Mouse (Mus musculus): ENCODE measurements around the gene Slc35f5.

The Slc35f5 gene

GRCm38 (mm10) chr1:125568126-125568525 lies 7.7 kb downstream of the Slc35f5 start:
- in situ Hi-C loops (cut with MboI, MseI): loop anchor here in 1 of 2 experiments (5.0 kb wide), 1 partner anchor 46 kb away; no protein-coding TSS in a partner anchor

DNA sequence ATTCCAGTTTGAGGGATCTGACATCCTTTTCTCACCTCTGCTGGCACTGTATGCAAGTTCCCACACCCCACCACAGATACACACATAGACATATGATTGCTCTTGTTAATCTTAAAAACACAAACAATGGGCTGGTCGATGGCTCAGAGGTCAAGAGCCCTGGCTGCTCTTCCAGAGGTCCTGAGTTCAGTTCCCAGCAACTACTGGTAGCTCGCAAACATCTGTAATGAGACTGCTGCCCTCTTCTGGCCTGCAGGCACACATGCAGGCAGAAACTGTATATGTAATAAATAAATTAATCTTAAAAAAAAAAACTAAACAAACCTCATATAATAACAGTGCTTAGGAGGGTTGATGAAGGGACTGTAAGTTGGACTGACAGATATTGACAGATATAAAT lies 13.8 kb downstream of the Slc35f5 start:
- in situ Hi-C loops (cut with MboI, MseI): loop anchor here in 1 of 2 experiments (5.0 kb wide), 1 partner anchor 197 kb away; no protein-coding TSS in a partner anchor

DNA sequence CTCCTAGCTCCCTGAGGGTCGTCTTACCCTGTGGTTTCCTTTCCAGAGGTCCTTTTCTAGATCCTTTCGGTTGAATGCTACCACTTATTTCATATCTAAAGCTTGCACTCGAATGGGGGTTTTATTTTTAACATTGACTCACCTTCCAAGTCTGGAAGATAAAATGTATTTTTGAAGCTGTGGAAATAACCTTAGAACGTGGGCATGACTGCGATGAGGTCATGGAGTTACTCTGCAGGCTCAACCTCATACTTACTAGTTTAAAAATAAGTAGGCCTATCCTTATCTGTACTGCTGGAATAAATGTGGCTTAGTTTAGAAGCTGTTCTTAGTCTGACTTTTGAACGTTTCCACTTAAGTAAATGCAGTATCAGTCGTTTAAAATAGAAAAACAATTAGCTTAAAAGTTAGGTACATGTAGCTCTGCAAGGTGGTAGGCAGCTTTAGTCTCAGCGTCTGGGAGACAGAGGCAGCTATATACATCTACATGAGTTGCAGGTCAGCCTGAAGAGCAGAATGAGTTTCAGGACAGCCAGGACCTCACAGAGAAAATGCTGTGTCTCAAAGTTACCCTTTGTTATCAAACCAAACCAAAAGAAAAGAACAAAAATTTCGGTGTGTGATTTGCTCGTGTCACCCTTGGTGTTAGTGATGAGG lies 15.2 kb downstream of the Slc35f5 start:
- in situ Hi-C loops (cut with MboI, MseI): no loop called here

GRCm38 (mm10) chr1:125576965-125577364 lies 16.6 kb downstream of the Slc35f5 start:
- in situ Hi-C loops (cut with MboI, MseI): no loop called here

DNA sequence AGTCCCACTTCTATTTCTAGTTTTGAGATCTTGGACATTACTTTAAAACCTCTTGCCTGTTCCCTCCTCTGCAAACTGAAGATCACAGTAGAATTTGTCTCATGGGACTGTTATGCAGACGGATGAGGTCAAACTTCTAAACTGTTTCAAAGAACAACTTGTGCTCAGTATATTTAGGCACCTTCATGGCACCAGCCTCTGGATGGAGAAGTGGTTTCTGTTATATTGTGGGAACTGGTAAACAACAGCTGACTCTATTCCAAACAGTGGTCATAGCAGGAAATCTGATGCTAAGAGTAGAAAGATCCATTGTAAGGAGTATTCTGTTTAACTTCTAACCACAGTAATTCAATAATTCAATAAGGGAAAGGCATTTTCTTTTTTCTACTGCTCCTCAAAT lies 17.7 kb downstream of the Slc35f5 start:
- in situ Hi-C loops (cut with MboI, MseI): no loop called here

DNA sequence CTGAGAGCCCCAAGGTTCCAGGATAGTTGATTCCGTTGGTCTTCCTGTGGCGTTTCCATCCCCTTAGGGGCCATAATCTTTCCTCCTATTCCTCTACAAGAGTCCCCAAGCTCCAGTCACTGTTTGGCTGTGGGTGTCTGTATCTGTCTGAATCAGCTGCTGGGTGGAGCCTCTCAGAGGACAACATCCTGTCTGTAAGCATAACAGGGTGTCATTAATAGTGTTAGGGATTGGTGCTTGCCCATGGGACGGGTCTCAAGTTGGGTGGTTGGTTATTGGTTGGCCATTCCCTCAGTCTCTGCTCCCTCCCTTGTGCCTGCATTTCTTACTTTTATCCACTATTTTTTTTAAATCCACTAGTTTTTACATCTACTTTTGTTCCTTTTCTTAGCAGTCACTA lies 20.7 kb downstream of the Slc35f5 start:
- in situ Hi-C loops (cut with MboI, MseI): loop anchor here in 1 of 2 experiments (5.0 kb wide), 1 partner anchor 204 kb away; no protein-coding TSS in a partner anchor

DNA sequence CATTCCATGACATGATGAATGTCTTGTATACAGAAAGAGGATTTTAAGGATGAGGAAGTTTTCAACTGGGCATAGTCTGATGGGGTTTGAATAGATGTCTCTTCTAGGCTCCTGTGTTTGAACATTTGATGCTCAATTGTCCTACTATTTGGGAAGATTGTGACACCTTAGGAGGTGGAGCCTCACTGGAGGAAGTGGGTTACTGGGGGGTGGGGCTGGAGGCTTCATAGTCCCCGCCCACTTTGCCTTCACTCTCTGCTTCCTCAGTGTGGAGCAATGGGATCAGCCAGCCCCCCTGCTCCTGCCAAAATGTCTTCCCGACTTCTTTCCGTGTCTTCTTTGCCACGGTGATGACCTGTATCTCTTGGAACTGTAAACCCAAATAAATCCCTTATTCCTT lies 43.2 kb downstream of the Slc35f5 start:
- in situ Hi-C loops (cut with MboI, MseI): loop anchor here in 1 of 2 experiments (10.0 to 25.0 kb wide), 2 partner anchors 801 to 1334 kb away; no protein-coding TSS in a partner anchor

DNA sequence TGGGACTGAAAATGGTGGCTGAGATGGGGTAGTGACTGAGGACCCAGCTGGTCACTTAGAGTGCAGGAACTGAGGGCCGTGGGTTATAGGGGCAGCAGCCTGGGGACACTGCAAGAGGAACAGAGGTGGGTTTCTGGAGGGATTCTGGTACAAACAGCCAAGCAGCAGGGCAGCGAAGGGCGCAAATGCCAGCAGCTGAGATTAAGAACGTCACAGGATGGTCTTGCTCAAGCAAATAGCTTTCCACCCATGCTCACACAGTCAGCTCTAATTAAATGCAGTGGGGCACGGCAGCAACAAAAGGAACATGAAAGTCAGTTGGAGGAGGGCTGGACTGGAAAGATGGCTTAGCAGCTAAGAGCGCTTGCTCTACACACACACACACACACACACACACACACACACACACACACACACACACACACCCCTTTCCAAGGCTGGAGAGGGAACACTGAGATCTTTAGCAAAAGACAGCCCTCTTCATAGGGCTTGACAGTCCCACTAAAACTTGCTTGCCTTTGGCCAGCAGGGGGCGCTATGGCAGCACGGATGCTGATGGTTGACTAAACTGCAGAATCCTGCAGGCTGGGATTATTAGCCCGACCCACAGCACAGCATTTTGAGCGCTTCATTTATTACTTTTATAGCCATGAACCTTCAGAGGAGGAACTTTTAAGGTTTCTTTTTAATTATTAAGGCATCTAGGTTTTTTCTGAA lies 46.9 kb downstream of the Slc35f5 start:
- in situ Hi-C loops (cut with MboI, MseI): loop anchor here (5.0 to 25.0 kb wide), 3 partner anchors 798 to 1330 kb away; no protein-coding TSS in a partner anchor

DNA sequence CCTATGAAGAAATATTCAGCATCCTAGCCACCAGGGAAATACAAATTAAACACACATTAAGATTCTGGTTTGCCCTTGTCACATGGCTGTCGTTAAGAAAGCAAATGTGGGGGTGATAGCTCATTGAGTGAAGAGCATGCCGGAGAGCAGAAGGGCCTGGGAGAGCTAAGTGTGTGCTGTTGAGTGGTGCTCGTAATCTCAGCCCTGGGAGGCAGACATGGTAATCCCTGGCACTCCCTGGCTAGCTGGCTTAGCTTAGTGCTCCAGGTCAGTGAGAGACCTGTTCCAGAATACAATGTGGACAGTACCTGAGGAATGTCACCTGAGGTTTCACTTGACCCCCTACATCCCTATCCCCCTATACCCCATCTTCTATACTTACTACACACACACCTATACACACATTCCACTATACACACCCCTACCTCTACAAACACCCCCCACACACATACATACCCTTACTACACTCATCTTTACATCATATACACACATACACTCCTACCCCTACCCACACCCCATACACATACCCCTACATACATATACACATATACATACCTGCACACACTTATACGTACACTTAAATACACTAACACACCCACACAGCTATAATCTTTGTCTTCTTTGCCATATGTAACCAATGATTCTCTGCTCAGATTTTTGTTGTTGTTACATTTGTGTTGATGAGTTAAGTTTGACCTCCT lies 64.1 kb downstream of the Slc35f5 start:
- in situ Hi-C loops (cut with MboI, MseI): loop anchor here in 1 of 2 experiments (25.0 kb wide), 1 partner anchor 1313 kb away; no protein-coding TSS in a partner anchor

GRCm38 (mm10) chr1:125639501-125640253 lies 79.3 kb downstream of the Slc35f5 start:
- in situ Hi-C loops (cut with MboI, MseI): no loop called here

DNA sequence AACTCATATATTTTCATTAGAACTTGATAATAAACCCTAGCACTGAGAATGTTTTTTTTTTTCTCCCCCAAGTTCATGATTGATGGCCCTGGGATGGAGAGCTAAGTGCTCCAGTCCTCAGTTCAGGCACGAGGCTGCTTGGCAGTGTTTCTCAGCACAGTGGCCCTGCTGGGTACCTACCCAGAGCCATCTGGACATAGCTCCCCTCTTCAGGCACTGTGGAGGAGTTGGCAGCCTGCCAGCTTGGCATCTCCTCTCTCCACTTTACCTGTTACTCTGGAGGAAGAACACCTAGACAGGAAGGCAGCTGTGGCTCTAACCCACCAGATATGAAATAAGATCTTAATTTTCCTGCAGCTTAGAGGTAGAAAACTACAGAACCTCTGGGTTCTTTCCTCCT lies 83.2 kb downstream of the Slc35f5 start:
- in situ Hi-C loops (cut with MboI, MseI): no loop called here
